Mouse (Mus musculus) urinary bladder, postnatal 10 days (tissue): Measurements from ENCODE around the gene Src.
A peak's percentile ranks its signal among the peaks of the same experiment; 100 is the strongest.
"Not testable (repeated sequence)": the region's sequence is repeated elsewhere in the genome, so short reads cannot be mapped to it uniquely, and the experiment has no call there.

Source experiments
- DNase-seq: peaks from one replicate; pipeline ENCODE4 v3.0.0; 2022; ENCODE audit warnings: low spot score

Gene Src

DNA sequence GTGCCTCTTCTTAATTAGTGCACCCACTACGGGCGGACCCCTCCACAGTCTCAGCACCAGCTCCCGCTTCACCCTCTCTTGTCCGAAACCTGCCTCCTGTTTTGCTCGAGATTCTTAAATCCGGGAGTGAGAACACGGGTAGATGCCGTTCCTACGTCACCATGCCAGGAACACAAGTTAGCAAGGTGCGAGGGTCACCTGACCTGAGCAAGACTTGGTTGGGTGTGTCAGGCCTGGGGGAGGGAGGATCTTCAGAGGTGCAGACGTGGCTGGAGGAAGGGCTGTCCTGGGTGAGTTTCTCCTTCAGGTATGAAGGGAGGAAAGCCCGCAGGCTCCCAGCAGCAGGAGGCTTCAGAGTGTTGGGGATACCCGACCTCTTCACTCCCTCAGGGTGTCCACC, at the start of gene Src:
Src (plus strand) TSS at position 239 of the 400 bp plus-strand sequence.
- DNase-seq: no peak

DNA sequence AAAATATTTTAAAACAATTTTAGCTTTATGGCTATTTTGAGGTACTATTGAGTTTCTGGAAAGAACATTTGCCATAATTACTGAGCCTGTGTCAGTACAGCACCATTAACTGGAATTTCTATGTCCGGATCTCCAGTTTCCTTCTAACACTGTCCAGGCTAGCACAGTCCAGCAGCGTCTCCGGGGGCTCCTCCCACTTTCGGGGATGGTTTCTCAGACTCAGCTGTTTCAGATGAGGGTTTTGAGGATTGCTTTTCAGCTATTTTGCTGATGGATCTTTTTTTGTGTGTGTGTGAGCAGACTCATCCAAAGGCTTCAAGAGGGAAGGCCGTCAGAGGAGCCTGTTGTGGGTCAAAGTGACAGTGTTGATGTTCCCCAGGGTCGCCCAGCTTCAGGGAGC, 46.5 kb upstream of the Src start:
- DNase-seq: no peak

DNA sequence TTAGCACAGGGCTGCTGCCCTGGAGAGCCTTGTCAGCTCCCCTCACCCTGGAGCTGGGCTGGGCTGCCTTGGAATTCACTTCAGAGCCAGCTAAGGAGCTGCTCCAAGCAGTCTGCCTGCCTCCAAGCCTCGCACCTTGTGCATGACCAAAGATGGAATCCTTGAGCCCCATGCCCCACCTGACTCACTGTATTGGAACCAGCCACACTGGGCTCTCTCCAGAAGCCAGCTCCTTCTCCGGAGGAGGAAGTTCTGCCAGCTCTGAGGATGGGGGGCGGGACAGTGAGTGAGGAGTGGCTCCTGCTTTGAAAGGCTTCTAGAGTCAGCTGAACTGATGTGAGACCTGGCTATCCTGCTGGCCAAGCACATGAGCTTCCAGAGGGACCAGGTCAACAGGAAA, 44.6 kb upstream of the Src start:
- peak; percentile 41 for DNase-seq

DNA sequence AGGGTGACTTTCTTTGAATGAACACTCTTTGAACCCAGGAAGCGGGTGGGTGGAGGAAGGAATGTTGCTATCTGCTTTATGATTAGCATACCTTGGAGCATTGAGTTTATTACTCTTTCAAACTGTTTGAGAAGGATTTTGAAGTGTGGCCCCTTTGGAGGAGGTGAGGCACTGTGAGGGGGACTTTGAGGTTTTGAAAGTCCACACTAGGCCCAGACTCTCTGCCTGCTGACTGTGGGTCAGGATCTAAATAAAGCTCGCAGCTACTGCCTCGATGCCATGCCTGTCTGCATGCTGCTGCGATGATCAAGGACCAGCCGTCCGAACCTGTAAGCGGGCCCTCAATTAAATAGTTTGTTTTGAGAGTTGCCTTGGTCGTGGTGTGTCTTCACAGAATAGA, 43.2 kb upstream of the Src start:
- no peak for DNase-seq

- DNase-seq: no peak
Measured at GRCm38 (mm10) chr2:157375794-157376757, 42.2 kb upstream of the Src start.

DNA sequence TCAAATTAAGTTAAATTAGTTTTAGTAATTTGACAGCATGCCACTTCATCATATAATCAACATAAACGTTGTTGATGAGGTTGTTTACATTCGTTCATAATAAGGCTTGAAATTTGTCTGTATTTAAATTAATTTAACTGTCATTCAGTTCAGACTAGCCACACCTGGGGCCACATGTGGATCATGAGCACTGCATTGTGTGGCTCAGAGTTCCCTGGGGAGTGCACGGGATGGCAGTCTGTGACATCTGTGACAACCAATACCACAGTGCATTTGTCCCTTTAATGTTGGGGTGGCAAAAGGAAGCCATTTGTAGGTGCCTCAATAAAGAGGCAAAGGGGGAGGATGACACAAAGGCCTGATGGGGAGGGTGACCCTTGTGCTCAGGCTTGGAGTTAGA, 41.2 kb upstream of the Src start:
- no peak for DNase-seq

DNA sequence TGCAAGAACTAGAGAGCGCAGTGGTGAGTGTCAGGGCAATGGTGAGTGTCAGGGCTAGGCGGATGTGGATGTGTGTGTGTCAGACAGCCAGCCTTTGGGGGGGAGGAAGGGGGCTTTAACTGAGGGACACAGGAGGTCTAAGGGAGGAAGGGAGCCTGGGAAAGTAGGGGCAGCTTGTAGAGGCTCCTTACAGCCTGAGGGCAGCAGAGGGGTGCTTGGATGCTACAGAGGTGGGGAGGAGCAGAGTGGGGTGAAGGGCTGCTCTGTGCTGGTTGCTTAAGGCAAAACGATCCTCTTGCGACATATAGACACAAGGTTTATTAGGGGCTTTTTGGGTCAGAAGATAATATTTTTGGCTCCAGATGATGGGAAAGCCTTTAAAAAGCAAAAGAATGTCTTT, 33.4 kb upstream of the Src start:
- DNase-seq: no peak

GRCm38 (mm10) chr2:157388901-157389590, 29.2 kb upstream of the Src start:
- DNase-seq: not testable (repeated sequence)

GRCm38 (mm10) chr2:157389591-157389921, 28.7 kb upstream of the Src start:
- DNase-seq: no peak

GRCm38 (mm10) chr2:157392331-157392730, 25.9 kb upstream of the Src start:
- DNase-seq: no peak

DNA sequence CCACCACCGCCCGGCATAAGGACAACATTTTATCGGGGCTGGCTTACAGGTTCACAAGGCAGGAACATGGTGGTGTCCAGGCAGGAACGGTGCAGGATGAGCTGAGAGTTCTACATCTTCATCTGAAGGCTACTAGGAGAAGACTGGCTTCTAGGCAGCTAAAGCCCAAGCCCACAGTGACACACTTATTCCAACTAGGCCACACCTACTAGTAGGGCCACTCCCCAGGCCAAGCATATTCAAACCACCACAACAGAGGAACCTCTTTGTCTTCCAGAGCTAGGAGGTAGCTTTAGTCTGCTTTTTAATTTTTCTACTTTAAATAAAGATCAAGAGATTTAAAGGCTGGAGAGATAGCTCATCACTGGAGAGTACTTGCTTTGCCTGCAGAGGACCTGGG, 24.7 kb upstream of the Src start:
- DNase-seq: no peak

GRCm38 (mm10) chr2:157394868-157395267, 23.4 kb upstream of the Src start:
- DNase-seq: no peak

GRCm38 (mm10) chr2:157395371-157395770, 22.9 kb upstream of the Src start:
- DNase-seq: no peak

DNA sequence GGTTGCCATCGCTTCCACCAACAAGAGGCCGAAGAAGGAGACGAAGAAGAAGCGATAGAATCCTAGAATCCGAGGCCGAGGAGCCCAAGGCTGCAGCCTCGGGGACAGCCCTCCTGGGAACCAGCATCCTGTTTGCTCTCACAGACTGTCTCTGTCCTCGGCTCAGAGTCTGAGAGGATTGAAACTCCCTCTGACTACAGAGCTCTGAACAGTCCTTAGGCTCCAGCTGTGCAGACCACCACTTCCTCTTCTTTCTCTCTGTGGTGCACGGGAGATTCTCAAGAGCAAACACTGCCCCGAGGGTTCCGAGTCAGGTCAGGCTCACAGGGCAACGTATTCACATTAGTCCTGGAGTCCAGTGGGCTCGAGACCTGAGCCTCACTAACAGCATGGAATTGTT, 22.3 kb upstream of the Src start:
- no peak for DNase-seq

GRCm38 (mm10) chr2:157397376-157397775, 20.9 kb upstream of the Src start:
- no peak for DNase-seq

DNA sequence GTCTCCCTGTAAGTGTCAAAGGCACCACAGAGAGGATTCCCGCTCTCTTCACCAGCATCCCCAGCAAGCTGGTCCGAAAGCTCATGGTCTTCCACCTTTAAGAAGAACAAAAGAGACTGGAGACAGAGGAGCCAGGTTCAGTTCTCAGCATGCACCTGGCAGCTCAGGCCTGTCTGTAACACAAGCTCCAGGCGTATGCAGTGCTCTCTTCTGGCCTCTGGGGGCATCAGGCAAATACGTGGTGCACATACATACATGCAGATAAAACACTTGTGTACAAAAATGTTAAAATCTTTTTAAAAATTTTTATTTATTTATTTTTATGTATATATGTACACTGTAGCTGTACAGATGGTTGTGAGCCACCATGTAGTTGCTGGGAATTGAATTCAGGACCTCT, 19.7 kb upstream of the Src start:
- no peak for DNase-seq

- no peak for DNase-seq
Measured at GRCm38 (mm10) chr2:157399797-157400196, 18.4 kb upstream of the Src start.

DNA sequence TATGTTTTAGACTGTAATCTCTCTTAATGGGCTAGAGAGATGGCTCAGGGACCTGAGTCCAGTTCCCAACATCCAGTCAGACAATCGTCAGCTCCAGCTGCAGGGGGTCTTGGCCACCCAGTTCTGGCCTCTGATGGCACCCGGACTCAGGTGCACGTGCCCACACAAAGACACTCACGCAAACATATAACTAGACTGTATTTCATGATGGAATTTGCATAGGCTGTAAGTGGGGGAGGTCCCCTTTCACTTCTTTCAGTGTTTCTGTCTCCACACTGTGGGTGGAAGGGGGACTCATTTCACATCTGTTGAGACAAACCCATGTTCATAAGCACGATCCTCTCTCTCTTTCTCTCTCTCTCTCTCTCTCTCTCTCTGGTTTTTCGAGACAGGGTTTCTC, 17.8 kb upstream of the Src start:
- no peak for DNase-seq

DNA sequence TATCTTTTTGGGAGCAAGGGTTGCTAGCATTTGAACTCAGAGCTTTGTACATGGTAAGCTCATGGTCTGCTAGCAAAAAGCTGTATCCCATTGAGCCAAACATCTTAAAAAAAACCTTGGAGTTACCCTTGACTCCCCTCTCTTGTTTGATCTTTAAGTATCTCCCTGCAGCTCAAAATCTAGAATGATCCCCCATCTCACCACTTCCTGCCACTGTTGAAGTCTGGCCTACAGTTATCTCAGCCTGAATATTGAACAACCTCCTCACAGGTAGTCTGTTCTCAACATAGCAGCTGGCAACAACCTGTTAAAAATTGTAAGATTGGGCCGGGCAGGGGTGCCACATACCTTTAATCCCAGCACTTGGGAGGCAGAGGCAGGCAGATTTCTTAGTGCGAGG, 17.0 kb upstream of the Src start:
- DNase-seq: no peak

DNA sequence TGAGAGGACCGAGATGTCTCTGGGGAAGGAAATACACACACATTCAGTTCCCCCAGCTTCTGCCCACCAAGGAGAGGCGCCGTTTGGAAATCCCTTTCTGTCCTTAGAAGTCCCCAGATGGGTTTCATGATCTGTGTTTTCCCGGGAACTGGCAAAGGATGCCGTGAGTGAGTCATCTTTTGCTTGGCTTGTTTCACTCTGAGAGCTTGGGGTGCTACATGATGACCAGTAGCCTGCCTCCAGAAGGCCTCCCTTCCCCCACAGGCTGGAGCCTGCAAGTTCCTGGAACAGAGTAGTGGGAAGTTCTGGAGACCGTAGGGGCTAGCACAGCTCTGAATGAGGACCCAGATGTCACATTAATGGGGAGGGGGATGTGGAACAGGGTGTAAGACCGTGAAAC, 10.6 kb upstream of the Src start:
- no peak for DNase-seq

- DNase-seq: no peak
Measured at GRCm38 (mm10) chr2:157409793-157410533, 8.3 kb upstream of the Src start.

DNA sequence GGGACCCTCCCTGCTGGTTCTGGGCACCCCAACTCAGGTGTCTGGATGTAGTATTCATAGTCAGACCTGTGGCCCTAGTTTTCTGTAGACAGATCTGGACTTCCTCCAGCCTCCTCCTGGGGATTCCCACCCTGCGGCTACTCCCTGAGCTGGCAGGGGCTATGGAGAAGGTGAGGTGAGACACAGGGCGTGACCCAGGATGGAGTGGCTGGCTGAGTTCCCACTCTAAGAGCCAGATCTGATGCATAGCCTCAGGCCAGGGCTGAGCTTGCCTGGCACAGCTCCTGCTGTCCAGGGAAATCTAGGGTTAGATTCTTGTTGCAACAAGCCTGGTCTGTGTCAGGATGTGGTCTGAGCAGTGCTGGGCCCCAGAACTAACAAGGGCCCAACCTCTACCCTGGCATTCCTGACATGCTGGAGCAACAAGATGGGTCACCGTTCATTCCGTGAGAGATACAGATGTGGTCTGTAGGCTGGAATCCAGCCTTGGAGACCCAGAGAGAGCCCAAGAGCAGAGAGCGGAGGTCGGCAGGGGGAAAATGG, 7.0 kb upstream of the Src start:
- DNase-seq: no peak

DNA sequence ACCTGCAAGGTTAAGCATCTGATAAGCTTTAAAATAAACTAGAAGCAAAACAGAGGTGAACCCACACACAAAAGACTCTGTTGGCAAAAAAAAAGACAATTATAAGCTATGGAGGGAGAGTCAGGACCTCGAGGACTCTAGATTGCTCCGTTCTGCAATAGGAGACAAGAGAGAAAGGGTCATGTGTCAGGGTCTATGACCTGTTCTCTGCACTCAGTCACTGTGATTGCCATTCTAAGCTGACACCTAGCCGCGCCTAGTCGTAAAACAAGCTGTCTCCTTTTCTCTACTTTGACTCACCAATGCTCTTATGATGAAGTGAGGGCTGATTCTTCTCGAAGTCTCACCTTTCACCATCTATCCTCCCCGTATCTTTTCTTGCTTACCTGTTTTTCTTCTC, 5.7 kb upstream of the Src start:
- no peak for DNase-seq
